ENCODE assay signal across 26 mouse cellular contexts in genomic region chr4:26542511-26542910, GRCm38 (mm10).
DNase-seq lines count a peak whose midpoint lies in the region; ATAC-seq and TF ChIP-seq lines count a peak whose summit lies in the region.
"Had no signal": no experiment of that assay in that cellular context is flagged by ENCODE, and none has a peak within 500 bp of the region (broad histone marks: within the 10 kb centered on the region; RNA-seq: fewer than 3 reads in every experiment).

No protein-coding gene starts in this region.

- H3K4me3 ChIP-seq in MEL (ENCODE audit: control insufficient read depth in 1 of 2, insufficient read depth in 1 of 2, low read depth in 2 of 2, low read length in 2 of 2), result no peak overlapping the region
- H3K4me3 ChIP-seq in intestine, embryonic 15.5 days (replicated peaks), result no peak overlapping the region
- H3K4me3 ChIP-seq: embryonic facial prominence, embryonic 10.5 days; embryonic facial prominence, embryonic 13.5 days; erythroblast, embryonic 14.5 days; forebrain, embryonic 13.5 days; hindbrain, embryonic 12.5 days; hindbrain, embryonic 15.5 days had no signal

- no peak for TF ChIP-seq EP300 in MEL (IDR thresholded peaks at IDR 0.05; ENCODE audit: low read depth in 1 of 2, low read length in 2 of 2)

- DNase-seq in A20 (ENCODE audit: low read depth, low spot score) (peak; percentile 1), MEL (ENCODE audit: low read depth, low spot score) (peak; percentile 3)
- DNase-seq in retina, embryonic 14.5 days (ENCODE audit: low spot score), result peak; percentile 1
- DNase-seq in heart, postnatal 36 days, result no peak
- DNase-seq in gastrocnemius, postnatal 25 days, result no peak
- no peak for DNase-seq in frontal cortex, postnatal 10 days (ENCODE audit: low spot score in 2 of 2)
- DNase-seq in heart, postnatal 25 days (ENCODE audit: low spot score), result no peak
- DNase-seq: adrenal gland, postnatal 10 days; adrenal gland, postnatal 36 days; cerebellum, adult 18-20 months; cerebellum, adult 9-10 months; cerebellum, postnatal 25 days; embryo, embryonic 11 days; gastrocnemius, postnatal 10 days; heart, adult 11 months; kidney, adult 18-20 months had no signal

- H3K4me1 ChIP-seq in MEL (ENCODE audit: control insufficient read depth in 1 of 2, insufficient read depth in 2 of 2, low read length in 2 of 2), result no peaks in the 10 kb centered on the region
- no peaks in the 10 kb centered on the region for H3K4me1 ChIP-seq in intestine, embryonic 15.5 days (replicated peaks)
- H3K4me1 ChIP-seq: embryonic facial prominence, embryonic 10.5 days; embryonic facial prominence, embryonic 13.5 days; forebrain, embryonic 13.5 days; hindbrain, embryonic 12.5 days; hindbrain, embryonic 15.5 days had no signal

- TF ChIP-seq POLR2A in MEL (IDR thresholded peaks at IDR 0.05; ENCODE audit: control insufficient read depth in 1 of 2, insufficient read depth in 1 of 2, low read depth in 1 of 2, low read length in 2 of 2, poor library complexity in 1 of 2), result no peak

- no peaks in the 10 kb centered on the region for H3K79me2 ChIP-seq in MEL (ENCODE audit: control insufficient read depth, insufficient read depth, low read length, poor library complexity)

- no peak overlapping the region for H3K9ac ChIP-seq in MEL (ENCODE audit: control insufficient read depth, low read depth, low read length, poor library complexity, severe bottlenecking)
- H3K9ac ChIP-seq in intestine, embryonic 15.5 days, result no peak overlapping the region
- H3K9ac ChIP-seq: embryonic facial prominence, embryonic 13.5 days; forebrain, embryonic 13.5 days; hindbrain, embryonic 12.5 days; hindbrain, embryonic 15.5 days had no signal

- 51% methylated on average over 2 of the region's 2 CpGs for WGBS in intestine, embryonic 15.5 days

- H3K27me3 ChIP-seq in MEL (ENCODE audit: control insufficient read depth in 1 of 2, insufficient read depth in 2 of 2, low read length in 2 of 2), result no peaks in the 10 kb centered on the region; a peak in 1 of 4 replicates
- no peaks in the 10 kb centered on the region for H3K27me3 ChIP-seq in intestine, embryonic 15.5 days (replicated peaks)
- H3K27me3 ChIP-seq: embryonic facial prominence, embryonic 13.5 days; forebrain, embryonic 13.5 days; hindbrain, embryonic 12.5 days; hindbrain, embryonic 15.5 days; Patski had no signal

- no peak overlapping the region for H3K27ac ChIP-seq in MEL (ENCODE audit: control insufficient read depth, low read depth, low read length)
- H3K27ac ChIP-seq in intestine, embryonic 15.5 days, result no peak overlapping the region
- H3K27ac ChIP-seq: embryonic facial prominence, embryonic 10.5 days; embryonic facial prominence, embryonic 13.5 days; forebrain, embryonic 13.5 days; hindbrain, embryonic 12.5 days; hindbrain, embryonic 15.5 days had no signal

- TF ChIP-seq RAD21 in MEL (IDR thresholded peaks at IDR 0.05; ENCODE audit: low read depth, low read length), result no peak

- peak; percentile 92 for ATAC-seq in intestine, embryonic 15.5 days
- ATAC-seq: forebrain, embryonic 13.5 days; forebrain, embryonic 16.5 days; Patski had no signal

- TF ChIP-seq CTCF in MEL (IDR thresholded peaks at IDR 0.05 in 2 of 3, conservative IDR thresholded peaks at IDR 0.05 in 1 of 3; ENCODE audit: control insufficient read depth in 1 of 3, insufficient read depth in 1 of 3, low read depth in 2 of 3, low read length in 3 of 3, poor library complexity in 1 of 3, severe bottlenecking in 1 of 3), result no peak

- intact Hi-C loops in heart, postnatal 36 days (cut with DNase I), result loop anchor here (5.0 kb wide), 1 partner anchor 295 kb away; no protein-coding TSS in a partner anchor
- intact Hi-C loops in heart, postnatal 25 days (cut with DNase I), result loop anchor here (10.0 kb wide), 1 partner anchor 298 kb away; no protein-coding TSS in a partner anchor

- no peaks in the 10 kb centered on the region for H3K36me3 ChIP-seq in MEL (ENCODE audit: control insufficient read depth in 1 of 2, insufficient read depth in 2 of 2, low read length in 2 of 2)
- H3K36me3 ChIP-seq in intestine, embryonic 15.5 days, result no peaks in the 10 kb centered on the region
- H3K36me3 ChIP-seq: embryonic facial prominence, embryonic 10.5 days; embryonic facial prominence, embryonic 13.5 days; hindbrain, embryonic 12.5 days; hindbrain, embryonic 15.5 days had no signal

- H3K4me2 ChIP-seq in intestine, embryonic 15.5 days (replicated peaks), result no peak overlapping the region
- H3K4me2 ChIP-seq: embryonic facial prominence, embryonic 13.5 days; forebrain, embryonic 13.5 days; heart, embryonic 11.5 days; hindbrain, embryonic 12.5 days; hindbrain, embryonic 15.5 days had no signal

- H3K9me3 ChIP-seq in MEL (replicated peaks; ENCODE audit: insufficient read depth, low read length), result no peaks in the 10 kb centered on the region
- H3K9me3 ChIP-seq in intestine, embryonic 15.5 days, result no peaks in the 10 kb centered on the region
- H3K9me3 ChIP-seq: embryonic facial prominence, embryonic 10.5 days; embryonic facial prominence, embryonic 13.5 days; forebrain, embryonic 13.5 days; hindbrain, embryonic 12.5 days; hindbrain, embryonic 15.5 days had no signal

TF ChIP-seq in MEL, 35 proteins besides CTCF, POLR2A, EP300 and RAD21:
- TF ChIP-seq ZKSCAN1 (IDR thresholded peaks at IDR 0.05; ENCODE audit: low read depth, low read length), result no peak
- no peak for TF ChIP-seq CHD2 (IDR thresholded peaks at IDR 0.05; ENCODE audit: low read length)
- peak; percentile 50; the same call in 1 of the 2 replicates for TF ChIP-seq BHLHE40 (IDR thresholded peaks at IDR 0.05; ENCODE audit: borderline replicate concordance, low read depth, low read length)
- TF ChIP-seq NRF1 (IDR thresholded peaks at IDR 0.05; ENCODE audit: insufficient read depth, low read depth, low read length, poor library complexity, severe bottlenecking), result no peak
- no peak for TF ChIP-seq MAX (IDR thresholded peaks at IDR 0.05; ENCODE audit: low read length)
- no peak for TF ChIP-seq TAL1 (IDR thresholded peaks at IDR 0.05; ENCODE audit: low read length)
TF ChIP-seq in MEL: peak in this region for 1.

Comparison
In these comparisons a context has a peak if more than half of its experiments do, and no peak if none do; other contexts are left out.
1. DNase-seq: peak in A20 (single experiment), MEL (single experiment) and retina, embryonic 14.5 days (single experiment); none in heart, postnatal 36 days (0 of 2), gastrocnemius, postnatal 25 days (single experiment), frontal cortex, postnatal 10 days (0 of 2) and heart, postnatal 25 days (single experiment).